Mouse (Mus musculus): ENCODE measurements around the gene Rcor3.

Rcor3 gene

GRCm38 (mm10) chr1:192094451-192095170, 43.3 kb downstream of the Rcor3 start:
- DNase-seq (ENCODE audit: low read depth): peak; percentile 66

DNA sequence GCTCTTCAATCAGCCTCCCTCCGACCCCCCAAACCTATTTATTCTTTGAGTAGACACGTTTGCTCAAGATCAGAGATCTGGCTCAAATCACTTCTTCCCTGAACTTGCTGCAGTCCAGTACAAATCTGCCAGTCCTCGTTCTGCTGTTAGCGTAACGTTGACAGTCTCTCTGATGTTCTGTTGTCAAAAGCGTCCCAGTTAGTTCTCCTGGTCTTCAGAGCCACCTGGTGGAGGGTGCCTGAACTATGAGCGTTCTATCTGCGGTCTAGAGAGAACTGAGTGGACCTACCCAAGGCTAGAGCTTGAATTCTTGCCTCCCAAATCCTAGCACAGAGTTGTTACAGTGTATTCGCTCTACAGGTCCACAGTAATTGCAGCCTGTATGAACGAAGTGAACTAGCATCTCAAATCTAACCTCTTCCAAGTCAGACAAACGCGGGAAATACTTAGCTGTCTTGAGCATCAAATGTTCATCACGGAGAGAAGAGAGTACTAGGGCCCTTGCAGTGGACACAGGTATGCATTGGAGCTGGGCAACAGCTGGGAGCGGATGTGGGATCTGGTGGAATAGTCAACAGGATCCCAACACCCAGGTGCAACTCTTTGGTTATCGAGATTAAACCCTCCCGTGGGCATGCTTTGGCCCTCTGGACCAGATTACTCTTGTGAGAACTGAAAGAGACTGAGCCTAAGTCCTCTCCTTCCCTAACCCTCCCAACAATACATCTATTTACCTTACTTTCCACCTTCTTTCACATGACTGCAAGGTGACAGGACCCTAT, 44.8 kb downstream of the Rcor3 start:
- DNase-seq (ENCODE audit: low read depth): peak; percentile 78

DNA sequence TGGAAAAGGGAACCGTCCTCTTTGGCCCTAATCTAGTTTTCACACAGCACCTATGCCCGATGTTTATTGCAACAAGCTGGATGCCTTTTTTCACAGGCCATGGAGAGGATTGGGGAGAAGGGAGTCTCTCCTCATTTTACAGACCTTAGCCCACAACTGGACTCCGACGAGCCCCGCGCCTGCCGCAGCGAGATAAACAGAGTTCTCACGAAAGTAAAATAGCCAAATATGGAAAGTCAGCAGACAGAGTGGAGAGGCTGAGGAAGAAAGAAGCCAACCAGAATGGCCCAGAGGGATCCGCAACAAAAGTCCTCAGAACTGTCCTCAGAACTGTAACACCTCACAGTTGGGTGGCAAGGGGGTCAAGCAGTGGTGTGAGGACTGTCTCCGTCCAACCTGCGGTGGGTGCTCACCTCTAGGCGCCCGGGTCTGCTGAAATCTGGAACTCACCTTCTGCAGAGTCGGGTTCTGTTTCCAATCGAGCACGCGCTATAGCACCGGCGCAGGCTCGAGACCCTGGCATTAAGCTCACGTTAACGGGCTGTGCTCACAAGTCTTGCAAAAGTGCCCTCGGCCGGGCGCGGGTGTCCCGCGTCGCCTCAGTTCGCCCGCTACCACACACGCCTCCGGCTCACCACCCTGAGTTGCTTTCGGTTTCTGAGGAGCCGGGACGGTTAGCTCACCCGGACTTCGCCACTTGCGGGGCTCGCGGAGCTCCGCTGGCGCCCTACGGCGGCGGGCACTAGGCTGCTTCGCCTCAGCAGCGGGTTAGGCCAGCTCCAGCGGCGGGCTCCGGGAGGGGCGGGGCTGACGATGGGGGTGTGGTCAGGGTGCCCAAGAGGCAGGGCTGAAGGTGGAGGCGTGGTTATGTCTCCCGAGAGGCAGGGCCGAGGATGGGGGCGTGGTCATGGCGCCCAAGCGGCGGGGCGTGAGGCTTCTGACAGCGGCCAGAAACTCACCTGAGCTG, 45.8 kb downstream of the Rcor3 start, which contains the start of gene Traf5:
Gene Traf5, minus strand, starts transcription at position 754 of the 967 bp plus-strand sequence.
- DNase-seq (ENCODE audit: low read depth): peak; percentile 86

DNA sequence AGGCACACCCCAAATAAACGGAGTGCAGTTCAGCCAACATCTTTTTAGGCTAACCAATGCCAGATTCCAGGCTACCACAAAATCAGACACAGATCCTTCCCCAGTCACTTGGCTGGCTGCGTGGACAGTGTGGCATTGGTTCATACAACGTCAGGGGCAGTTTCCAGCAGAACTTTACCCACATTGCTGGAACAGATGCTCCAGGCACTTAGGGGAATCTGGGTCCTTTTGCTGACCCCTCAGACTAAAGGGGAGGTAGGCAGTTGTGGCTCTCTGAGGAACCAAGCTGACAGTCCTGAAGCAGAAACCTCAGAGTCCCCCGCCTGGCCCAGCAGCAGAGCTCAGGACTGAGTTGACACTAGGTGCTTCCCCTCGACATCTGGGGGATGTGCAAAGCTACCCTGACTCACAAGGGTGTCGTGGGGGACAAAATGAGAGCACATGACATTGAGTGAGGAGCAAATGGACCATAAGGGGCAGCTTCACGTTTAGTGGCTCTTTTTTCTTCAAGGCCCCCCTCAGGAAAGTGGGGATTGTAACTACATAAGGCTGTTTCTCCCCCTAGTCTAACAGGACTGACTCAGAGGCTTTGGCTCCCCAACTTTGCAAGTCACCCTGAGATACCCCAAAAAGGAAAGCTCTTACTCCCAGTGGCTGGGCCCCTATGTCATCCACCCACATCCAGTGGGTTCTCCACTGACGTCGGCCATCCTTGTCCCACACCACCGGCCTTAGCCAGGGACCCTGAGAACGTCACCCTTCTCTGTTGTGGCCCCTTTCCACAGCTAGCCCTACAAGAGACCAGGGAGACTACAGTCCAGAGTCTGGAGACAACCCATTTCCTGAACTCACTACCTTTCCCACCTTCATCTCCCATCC, 46.9 kb downstream of the Rcor3 start:
- DNase-seq (ENCODE audit: low read depth): no peak

DNA sequence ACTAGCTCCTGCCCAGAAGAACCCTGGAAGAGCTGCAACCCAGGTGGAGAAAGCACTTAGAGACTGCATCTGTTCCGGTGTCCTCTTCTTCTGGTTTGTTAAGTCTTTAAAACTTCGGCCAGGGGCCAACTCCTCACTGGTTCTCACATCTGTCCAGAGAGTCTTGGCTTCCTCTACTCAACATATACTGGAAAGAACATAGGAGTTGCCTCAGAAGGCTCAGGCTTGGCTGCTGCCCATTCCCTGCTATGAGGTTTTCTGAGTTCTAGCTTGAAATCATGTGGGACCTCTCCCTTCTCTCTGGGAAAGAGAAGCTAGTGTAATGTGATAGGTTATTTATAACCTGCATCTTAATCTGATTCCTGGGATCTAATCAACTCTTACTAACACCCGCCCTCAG, 47.6 kb downstream of the Rcor3 start:
- DNase-seq (ENCODE audit: low read depth): no peak

- no peak for DNase-seq (ENCODE audit: low read depth)
Measured at GRCm38 (mm10) chr1:192089208-192090166, 48.4 kb downstream of the Rcor3 start.

DNA sequence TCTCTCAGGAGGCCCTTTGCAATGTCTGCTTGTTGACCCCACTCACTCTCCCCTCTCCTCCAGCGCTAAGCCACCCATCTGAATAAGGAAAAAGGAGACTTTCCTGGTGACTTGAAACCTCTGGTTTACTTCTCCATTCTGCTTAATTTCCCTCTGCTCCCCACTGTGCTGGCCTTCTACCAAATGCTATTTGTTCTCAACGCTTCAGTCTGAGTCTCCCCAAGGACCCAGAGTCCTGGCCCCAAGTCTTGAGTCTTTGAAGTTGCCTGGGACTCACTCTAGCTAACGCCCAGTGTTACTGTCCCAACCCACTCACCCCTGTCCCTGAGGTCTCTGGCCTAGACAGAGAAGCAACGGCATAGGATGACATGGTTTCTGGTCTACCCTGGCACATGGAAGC, 49.9 kb downstream of the Rcor3 start:
- DNase-seq (ENCODE audit: low read depth): no peak

DNA sequence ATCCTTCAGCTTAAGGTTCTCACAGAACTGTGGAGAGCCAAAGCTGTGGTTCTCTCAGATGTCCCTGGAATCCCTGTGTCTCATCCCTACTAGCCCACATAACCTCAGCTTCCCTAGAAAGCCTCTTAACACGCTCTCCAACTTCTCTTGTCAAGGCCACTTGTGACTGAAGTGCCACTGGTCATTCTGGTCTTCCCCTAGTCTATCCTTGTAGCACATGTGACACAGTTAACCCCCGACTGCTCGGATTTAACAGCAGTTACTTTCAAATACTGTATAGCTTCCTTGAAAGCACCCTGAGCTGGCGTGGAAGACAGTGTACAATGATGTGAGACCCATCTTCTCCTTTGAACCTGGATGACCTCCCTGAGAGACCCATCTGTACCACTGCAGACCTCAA, 50.8 kb downstream of the Rcor3 start:
- DNase-seq (ENCODE audit: low read depth): no peak

DNA sequence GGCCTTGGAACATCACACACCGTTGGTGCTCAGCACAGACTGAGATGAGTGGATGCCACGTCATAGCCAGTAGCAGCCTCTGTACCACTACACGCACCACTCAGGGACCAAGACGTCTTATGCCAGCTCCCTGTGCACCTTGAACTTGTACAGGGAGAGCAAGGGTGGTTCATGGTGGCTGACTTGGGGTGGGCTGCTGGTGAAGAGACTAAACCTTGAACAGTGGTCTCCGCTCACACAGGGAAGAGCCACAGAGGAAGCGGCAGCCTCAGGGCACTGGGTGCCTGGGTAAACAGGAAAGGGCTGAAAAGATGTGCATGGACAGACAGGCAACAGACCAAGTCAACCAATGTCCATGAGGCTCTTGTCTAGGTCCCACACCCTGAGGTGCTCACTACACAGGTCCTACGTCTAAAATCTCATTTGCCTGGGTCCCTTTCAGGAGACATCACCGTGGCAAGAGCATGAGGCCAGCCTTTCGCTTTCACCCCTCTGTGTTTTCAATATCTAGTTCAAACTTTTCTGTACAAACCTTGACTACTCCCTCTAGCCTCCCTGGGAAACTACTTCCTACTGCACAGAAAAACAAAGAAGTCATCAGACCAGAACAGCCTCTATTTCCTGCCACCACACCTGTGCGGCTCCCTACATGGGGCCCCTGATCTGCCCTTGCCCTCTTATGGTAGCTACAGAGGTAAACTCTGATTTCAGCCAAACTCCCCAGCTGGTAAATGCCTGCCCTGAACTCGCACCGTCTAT, 51.4 kb downstream of the Rcor3 start:
- DNase-seq (ENCODE audit: low read depth): no peak

DNA sequence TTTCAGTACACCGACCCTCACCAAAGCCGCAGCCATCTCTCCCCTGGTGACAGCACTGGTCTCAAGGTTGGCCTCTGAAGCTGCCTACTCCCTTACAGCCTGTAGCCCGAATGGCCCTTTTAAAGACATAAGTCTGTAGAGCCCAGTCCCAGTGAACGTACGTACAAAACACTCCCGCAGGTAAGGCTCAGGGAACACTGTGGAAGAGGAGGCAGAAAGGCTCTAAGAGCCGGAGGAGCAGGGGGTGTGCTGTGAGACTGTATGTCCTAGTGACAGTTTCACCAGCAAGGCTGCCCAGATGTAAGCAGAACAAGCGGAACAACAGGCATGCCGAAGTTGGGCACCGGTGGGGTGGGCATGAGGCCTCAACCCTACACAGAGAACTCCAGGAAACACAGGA, 52.6 kb downstream of the Rcor3 start:
- no peak for DNase-seq (ENCODE audit: low read depth)

- DNase-seq (ENCODE audit: low read depth): no peak
Measured at GRCm38 (mm10) chr1:192082646-192083045, 55.2 kb downstream of the Rcor3 start.

- DNase-seq (ENCODE audit: low read depth): no peak
Measured at GRCm38 (mm10) chr1:192081129-192081528, 56.7 kb downstream of the Rcor3 start.

- DNase-seq (ENCODE audit: low read depth): no peak
Measured at GRCm38 (mm10) chr1:192079121-192079520, 58.7 kb downstream of the Rcor3 start.

GRCm38 (mm10) chr1:192078406-192078805, 59.5 kb downstream of the Rcor3 start:
- DNase-seq (ENCODE audit: low read depth): no peak

GRCm38 (mm10) chr1:192076796-192077535, 60.9 kb downstream of the Rcor3 start:
- no peak for DNase-seq (ENCODE audit: low read depth)

GRCm38 (mm10) chr1:192076101-192076500, 61.8 kb downstream of the Rcor3 start:
- DNase-seq (ENCODE audit: low read depth): no peak

DNA sequence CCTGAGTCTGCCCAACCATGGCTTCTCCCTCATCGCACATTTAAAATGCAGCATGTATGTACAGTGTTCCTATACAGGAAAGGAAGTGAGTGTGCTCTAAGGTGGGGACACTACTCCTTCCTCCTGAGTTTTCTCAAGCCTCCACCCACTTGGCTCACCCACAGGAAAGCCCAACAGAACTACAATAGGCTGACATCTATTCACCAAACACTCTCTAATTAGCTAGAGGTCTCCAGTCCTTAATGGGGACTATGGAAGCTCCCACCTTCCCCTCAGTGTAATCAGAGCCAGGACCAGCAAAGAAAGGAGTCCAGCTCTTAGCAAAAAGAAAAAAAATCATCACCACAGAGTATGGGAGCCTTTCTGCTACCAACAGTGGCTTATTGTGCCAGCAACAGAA, 63.0 kb downstream of the Rcor3 start:
- DNase-seq (ENCODE audit: low read depth): no peak

DNA sequence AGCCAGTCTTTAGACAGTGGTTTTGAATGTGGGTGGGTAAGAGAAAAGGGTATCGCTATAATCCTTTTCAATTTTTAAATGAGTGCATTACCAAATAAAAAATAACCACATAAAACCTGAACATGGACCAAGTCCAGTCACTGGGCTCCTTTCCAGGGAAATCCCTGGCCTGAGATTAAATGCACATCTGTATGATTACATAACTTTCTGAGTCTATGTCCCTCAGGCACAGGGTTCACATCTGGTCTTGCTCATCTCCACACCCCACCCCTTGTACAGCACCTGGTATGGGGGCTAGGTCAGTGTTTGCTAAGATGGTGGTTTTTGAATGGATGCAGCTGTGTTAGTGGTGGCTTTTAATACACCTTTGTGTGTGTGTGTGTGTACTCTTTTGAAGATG, 65.4 kb downstream of the Rcor3 start:
- DNase-seq (ENCODE audit: low read depth): no peak

- DNase-seq (ENCODE audit: low read depth): no peak
Measured at GRCm38 (mm10) chr1:192070618-192071051, 67.2 kb downstream of the Rcor3 start.
